Mouse (Mus musculus) hindbrain, embryonic 11.5 days (tissue): Measurements from ENCODE around the gene Terf2ip. TPM values are rescaled to one million over a fixed set of nuclear protein-coding genes. Genes with fewer than 3 reads are reported as not detected.

Experiments used
- ATAC-seq: fragments of 200-750 bp; cut with Nextera tagmentation; 2 replicates; pipeline ENCODE4 v1.8.0; 2017; ENCODE audit warnings: mild to moderate bottlenecking, moderate TSS enrichment, moderate library complexity; ENCODE audit not compliant: low FRiP score
- DNase-seq: peaks from one replicate; pipeline ENCODE4 v3.0.0-alpha.2; 2015; ENCODE audit warnings: low spot score
- H3K27ac ChIP-seq: fragments of 300-500 bp; sonication (generic); 2 replicates; pipeline ENCODE4 v1.5.1; 2014; ENCODE audit warnings: mild to moderate bottlenecking, low read depth, low read length
- H3K27me3 ChIP-seq: fragments of 300-500 bp; sonication (generic); 2 replicates; pipeline ENCODE4 v1.6.1; 2014; ENCODE audit warnings: mild to moderate bottlenecking, low read length, moderate library complexity, mixed read lengths; ENCODE audit not compliant: control insufficient read depth, insufficient read depth
- H3K36me3 ChIP-seq: fragments of 300-500 bp; sonication (generic); 2 replicates; pipeline ENCODE4 v1.6.1; 2014; ENCODE audit warnings: mild to moderate bottlenecking, low read length, moderate library complexity, mixed read lengths; ENCODE audit not compliant: control insufficient read depth, insufficient read depth
- H3K4me1 ChIP-seq: fragments of 300-500 bp; sonication (generic); replicated peaks from 2 replicates; pipeline ENCODE4 v1.6.1; 2014; ENCODE audit warnings: low read length, mixed read lengths; ENCODE audit not compliant: control insufficient read depth, insufficient read depth
- H3K4me2 ChIP-seq: fragments of 300-500 bp; sonication (generic); replicated peaks from 2 replicates; pipeline ENCODE4 v1.6.1; 2014; ENCODE audit warnings: mild to moderate bottlenecking, low read depth, low read length
- H3K4me3 ChIP-seq: fragments of 300-500 bp; sonication (generic); 2 replicates; pipeline ENCODE4 v1.5.1; 2014; ENCODE audit warnings: low read depth, low read length
- H3K9ac ChIP-seq: fragments of 300-500 bp; sonication (generic); 2 replicates; pipeline ENCODE4 v1.6.1; 2014; ENCODE audit warnings: low read depth, low read length
- H3K9me3 ChIP-seq: fragments of 300-500 bp; sonication (generic); 2 replicates; pipeline ENCODE4 v1.6.1; 2016; ENCODE audit warnings: low read length; ENCODE audit not compliant: control insufficient read depth
- WGBS: fragments of 180-500 bp; shearing (Covaris S2); extraction: QIAGEN DNeasy Blood & Tissue Kit; methylation state at CpG from one replicate; pipeline ENCODE4 v1.1.7; 2014; 5-methylcytosine and 5-hydroxymethylcytosine counted together
- polyA plus RNA-seq: library from polyadenylated mRNA; unstranded; fragments of >200 nt; fragmentation: Nextera tagmentation; extraction: Ambion mirVana; gene quantifications from 2 replicates; pipeline ENCODE4 v1.2.1, GENCODE M21; 2014

Terf2ip gene
- polyA plus RNA-seq: 31.9 and 33.5 TPM in 2 replicates

- ATAC-seq: peak; percentile 92
- peak; percentile 95 for DNase-seq
Measured at GRCm38 (mm10) chr8:112010997-112011815, at the start of gene Terf2ip, which contains the start of gene Kars. TSS of gene Terf2ip (plus strand) at chr8:112011398. TSS of gene Kars (minus strand) at chr8:112011323.

GRCm38 (mm10) chr8:111962589-111962988 is 48.6 kb upstream of the Terf2ip start:
- DNase-seq (no peak), ATAC-seq (no peak)
- no peaks in the 10 kb centered on the region for H3K36me3 ChIP-seq
- no peak overlapping the region for H3K9ac ChIP-seq
- no peaks in the 10 kb centered on the region for H3K9me3 ChIP-seq
- 75% methylated on average over 1 of the region's 1 CpGs for WGBS
- H3K27ac ChIP-seq: no peak overlapping the region
- H3K4me3 ChIP-seq: no peak overlapping the region
- no peaks in the 10 kb centered on the region for H3K27me3 ChIP-seq
- no peak overlapping the region for H3K4me2 ChIP-seq
- no peaks in the 10 kb centered on the region for H3K4me1 ChIP-seq

More at GRCm38 (mm10) chr8:112010997-112011815, at the start of gene Terf2ip, which contains the start of gene Kars:
- Histone ChIP-seq H3K9ac (peak within 1 kb of the TSS; percentile 79), H3K4me1 (no peaks in the 10 kb centered on the region), H3K27me3 (no peaks in the 10 kb centered on the region), H3K4me3 (peak within 1 kb of the TSS; percentile 74), H3K9me3 (no peaks in the 10 kb centered on the region), H3K27ac (peak within 1 kb of the TSS; percentile 42), H3K4me2 (peak within 1 kb of the TSS; percentile 96), H3K36me3 (no peaks in the 10 kb centered on the region)
- under 1% methylated on average over 61 of the region's 61 CpGs for WGBS

DNA sequence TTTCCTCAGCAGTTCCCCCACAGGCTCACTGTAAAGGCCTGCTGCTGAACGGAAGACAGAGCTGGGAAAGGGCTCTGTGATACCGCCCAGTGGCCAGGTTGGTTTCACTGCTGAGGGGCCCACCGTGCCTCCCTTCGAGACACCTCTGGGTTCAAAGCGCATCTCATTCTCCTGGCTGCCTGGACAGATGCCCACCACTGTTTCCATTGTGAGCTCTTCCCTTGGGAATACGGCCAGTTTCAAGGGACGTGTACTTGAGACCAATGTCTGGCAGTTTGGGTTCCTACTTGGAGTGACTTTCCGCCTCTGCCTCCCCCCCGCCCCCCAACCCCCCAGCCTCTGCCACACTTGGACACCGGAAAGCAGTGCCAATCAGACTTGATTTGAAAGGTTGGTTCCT is 48.1 kb upstream of the Terf2ip start:
- 69% methylated on average over 10 of the region's 10 CpGs for WGBS
- Histone ChIP-seq H3K4me3 (no peak overlapping the region), H3K36me3 (no peaks in the 10 kb centered on the region), H3K9ac (no peak overlapping the region), H3K27me3 (no peaks in the 10 kb centered on the region), H3K9me3 (no peaks in the 10 kb centered on the region), H3K4me1 (no peaks in the 10 kb centered on the region), H3K27ac (no peak overlapping the region), H3K4me2 (no peak overlapping the region)
- ATAC-seq: no peak
- DNase-seq: no peak

- Histone ChIP-seq H3K9me3 (no peaks in the 10 kb centered on the region), H3K4me2 (no peak overlapping the region), H3K36me3 (no peaks in the 10 kb centered on the region), H3K27me3 (no peaks in the 10 kb centered on the region), H3K9ac (no peak overlapping the region), H3K27ac (no peak overlapping the region), H3K4me1 (no peaks in the 10 kb centered on the region), H3K4me3 (no peak overlapping the region)
- 83% methylated on average over 4 of the region's 4 CpGs for WGBS
- no peak for DNase-seq
- no peak for ATAC-seq
Measured at GRCm38 (mm10) chr8:111963546-111963945, 47.7 kb upstream of the Terf2ip start.

GRCm38 (mm10) chr8:111964351-111964750 is 46.8 kb upstream of the Terf2ip start:
- WGBS: 56% methylated on average over 5 of the region's 5 CpGs
- Histone ChIP-seq H3K4me2 (no peak overlapping the region), H3K36me3 (no peaks in the 10 kb centered on the region), H3K27me3 (no peaks in the 10 kb centered on the region), H3K9ac (no peak overlapping the region), H3K4me3 (no peak overlapping the region), H3K9me3 (no peaks in the 10 kb centered on the region), H3K27ac (no peak overlapping the region), H3K4me1 (no peaks in the 10 kb centered on the region)
- ATAC-seq: no peak
- DNase-seq: no peak

DNA sequence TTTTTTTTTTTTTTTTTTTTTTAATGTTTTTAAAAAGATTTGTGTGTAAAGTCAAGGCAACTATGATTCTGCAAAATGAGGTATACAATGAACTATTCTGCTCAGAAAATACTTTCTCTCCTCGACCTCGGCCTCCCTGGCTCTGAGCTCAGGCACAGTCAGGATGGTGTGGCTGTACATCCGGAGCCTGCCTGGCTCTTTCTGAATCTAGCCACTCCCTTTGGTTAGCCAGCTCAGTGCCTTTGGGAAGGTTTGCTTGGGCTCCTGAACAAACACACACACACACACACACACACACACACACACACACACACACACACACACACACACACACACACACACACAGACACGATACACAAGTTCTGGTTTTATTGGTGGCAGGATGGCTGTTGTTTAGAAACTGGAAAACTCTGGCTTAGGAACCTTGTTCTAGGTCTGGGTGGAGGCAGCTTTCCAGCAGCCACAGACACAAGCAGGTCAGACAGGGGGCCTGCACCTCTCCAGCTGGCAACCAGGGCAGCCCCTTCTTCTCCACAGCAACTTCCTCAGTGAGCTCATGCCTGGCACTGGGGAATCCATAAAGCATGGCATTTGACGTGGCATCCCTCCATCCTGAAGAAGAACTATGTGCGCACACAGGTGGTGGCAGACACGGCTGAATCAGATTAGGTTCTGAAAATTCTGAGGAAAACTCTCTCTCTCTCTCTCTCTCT is 46.2 kb upstream of the Terf2ip start:
- H3K4me2 ChIP-seq: no peak overlapping the region
- no peaks in the 10 kb centered on the region for H3K36me3 ChIP-seq
- H3K27ac ChIP-seq: no peak overlapping the region
- ATAC-seq (no peak), DNase-seq (no peak)
- WGBS: 77% methylated on average over 6 of the region's 7 CpGs
- H3K9ac ChIP-seq: no peak overlapping the region
- H3K4me3 ChIP-seq: no peak overlapping the region
- no peaks in the 10 kb centered on the region for H3K9me3 ChIP-seq
- no peaks in the 10 kb centered on the region for H3K4me1 ChIP-seq
- no peaks in the 10 kb centered on the region for H3K27me3 ChIP-seq

- Histone ChIP-seq H3K4me2 (no peak overlapping the region), H3K4me3 (no peak overlapping the region), H3K9ac (no peak overlapping the region), H3K36me3 (no peaks in the 10 kb centered on the region), H3K9me3 (no peaks in the 10 kb centered on the region), H3K4me1 (no peaks in the 10 kb centered on the region), H3K27me3 (no peaks in the 10 kb centered on the region), H3K27ac (no peak overlapping the region)
- ATAC-seq (no peak), DNase-seq (no peak)
- 81% methylated on average over 5 of the region's 5 CpGs for WGBS
Measured at GRCm38 (mm10) chr8:111967246-111967870, 43.8 kb upstream of the Terf2ip start.

- Histone ChIP-seq H3K27ac (no peak overlapping the region), H3K4me1 (no peaks in the 10 kb centered on the region), H3K36me3 (0 out of 2 replicates have a peak, but pooled peaks cover 3% of the 10 kb centered on the region), H3K9me3 (no peaks in the 10 kb centered on the region), H3K4me3 (no peak overlapping the region), H3K9ac (no peak overlapping the region), H3K4me2 (no peak overlapping the region), H3K27me3 (no peaks in the 10 kb centered on the region)
- WGBS: 85% methylated on average over 10 of the region's 10 CpGs
- DNase-seq: no peak
- no peak for ATAC-seq
Measured at GRCm38 (mm10) chr8:111968541-111968940, 42.7 kb upstream of the Terf2ip start.
